In genomic region chr5:4816981-4817380, GRCm38 (mm10) we compare ENCODE assay signal across 20 mouse cellular contexts. TPM values are rescaled to one million over a fixed set of nuclear protein-coding genes. Genes with fewer than 3 reads are reported as not detected.
DNase-seq lines count a peak whose midpoint lies in the region; ATAC-seq and TF ChIP-seq lines count a peak whose summit lies in the region.
"Had no signal": no experiment of that assay in that cellular context is flagged by ENCODE, and none has a peak within 500 bp of the region (broad histone marks: within the 10 kb centered on the region; RNA-seq: fewer than 3 reads in every experiment).

No protein-coding gene starts in this region.

- peak; percentile 60 for DNase-seq in forebrain, embryonic 14.5 days (ENCODE audit: low spot score)
- DNase-seq in forebrain, embryonic 10.5 days (ENCODE audit: extremely low spot score, low spot score): no peak
- DNase-seq in heart, postnatal 0 days (ENCODE audit: low spot score): no peak
- no peak for DNase-seq in heart, postnatal 25 days (ENCODE audit: low spot score)
- DNase-seq in layer of hippocampus, adult 2 months (ENCODE audit: low spot score in 2 of 2): no peak
- DNase-seq in layer of hippocampus, adult 18-20 months (ENCODE audit: low spot score in 2 of 2): no peak
- peak; percentile 78 for DNase-seq in brain, embryonic 14.5 days (ENCODE audit: low read depth)
- DNase-seq: adrenal gland, postnatal 14 days; cerebellum, adult 11 months; cerebellum, adult 8-10 months; gastrocnemius, postnatal 14 days; kidney, adult 11 months; kidney, adult 9 months had no signal

- no peak overlapping the region for H3K27ac ChIP-seq in forebrain, embryonic 14.5 days (ENCODE audit: low read depth, low read length)
- H3K27ac ChIP-seq in forebrain, embryonic 10.5 days: no peak overlapping the region
- no peak overlapping the region for H3K27ac ChIP-seq in heart, postnatal 0 days (ENCODE audit: low read depth)
- H3K27ac ChIP-seq in layer of hippocampus, adult 2 months: no peak overlapping the region
- H3K27ac ChIP-seq: embryonic facial prominence, embryonic 10.5 days; forebrain, embryonic 15.5 days had no signal

- TF ChIP-seq EP300 in heart, postnatal 0 days (IDR thresholded peaks at IDR 0.05; ENCODE audit: low read depth): no peak

- H3K4me1 ChIP-seq in forebrain, embryonic 14.5 days (ENCODE audit: control insufficient read depth, insufficient read depth, low read length): peaks cover 30% of the 10 kb centered on the region
- H3K4me1 ChIP-seq in forebrain, embryonic 10.5 days: peaks cover 29% of the 10 kb centered on the region
- H3K4me1 ChIP-seq in heart, postnatal 0 days (ENCODE audit: control insufficient read depth, insufficient read depth): no peaks in the 10 kb centered on the region
- H3K4me1 ChIP-seq: heart, embryonic 12.5 days had no signal

- WGBS in forebrain, embryonic 14.5 days: 58% methylated on average over 5 of the region's 5 CpGs
- 86% methylated on average over 5 of the region's 5 CpGs for WGBS in forebrain, embryonic 10.5 days
- WGBS in heart, postnatal 0 days: 66% methylated on average over 5 of the region's 5 CpGs

- H3K9ac ChIP-seq in forebrain, embryonic 14.5 days (ENCODE audit: low read length): no peak overlapping the region
- H3K9ac ChIP-seq in heart, postnatal 0 days (replicated peaks; ENCODE audit: low read depth, low read length): no peak overlapping the region
- H3K9ac ChIP-seq: forebrain, embryonic 15.5 days; heart, embryonic 12.5 days had no signal

- no peaks in the 10 kb centered on the region for H3K9me3 ChIP-seq in forebrain, embryonic 14.5 days (replicated peaks; ENCODE audit: control insufficient read depth, low read length)
- no peaks in the 10 kb centered on the region for H3K9me3 ChIP-seq in forebrain, embryonic 10.5 days
- no peaks in the 10 kb centered on the region for H3K9me3 ChIP-seq in heart, postnatal 0 days (replicated peaks; ENCODE audit: control insufficient read depth, low read length)
- H3K9me3 ChIP-seq: embryonic facial prominence, embryonic 10.5 days; forebrain, embryonic 15.5 days; heart, embryonic 12.5 days had no signal

- no peaks in the 10 kb centered on the region for H3K27me3 ChIP-seq in forebrain, embryonic 14.5 days (replicated peaks; ENCODE audit: control insufficient read depth, insufficient read depth, low read length)
- no peaks in the 10 kb centered on the region for H3K27me3 ChIP-seq in forebrain, embryonic 10.5 days (ENCODE audit: poor library complexity, severe bottlenecking)
- no peaks in the 10 kb centered on the region for H3K27me3 ChIP-seq in heart, postnatal 0 days (ENCODE audit: control insufficient read depth, insufficient read depth, low read length)
- H3K27me3 ChIP-seq: CH12.LX; forebrain, embryonic 15.5 days; heart, embryonic 12.5 days; Patski had no signal

- no peak for ATAC-seq in forebrain, embryonic 14.5 days
- no peak for ATAC-seq in heart, postnatal 0 days (ENCODE audit: insufficient read depth, low read depth)
- ATAC-seq: activated CD4-positive, CD25-positive, alpha-beta regulatory T cell, adult 4 months; forebrain, embryonic 15.5 days; hindbrain, embryonic 16.5 days; Patski had no signal

- intact Hi-C loops in heart, postnatal 25 days (cut with DNase I): no loop called here

- H3K36me3 ChIP-seq in forebrain, embryonic 14.5 days (ENCODE audit: control insufficient read depth, insufficient read depth, low read length): no peaks in the 10 kb centered on the region
- H3K36me3 ChIP-seq in forebrain, embryonic 10.5 days (replicated peaks): no peaks in the 10 kb centered on the region
- no peaks in the 10 kb centered on the region for H3K36me3 ChIP-seq in heart, postnatal 0 days (replicated peaks; ENCODE audit: control insufficient read depth, insufficient read depth, low read length)
- H3K36me3 ChIP-seq: embryonic facial prominence, embryonic 10.5 days; forebrain, embryonic 15.5 days; heart, embryonic 12.5 days had no signal

- no peak overlapping the region for H3K4me2 ChIP-seq in forebrain, embryonic 14.5 days (ENCODE audit: low read length)
- no peak overlapping the region for H3K4me2 ChIP-seq in heart, postnatal 0 days (ENCODE audit: low read depth, low read length)
- H3K4me2 ChIP-seq: forebrain, embryonic 15.5 days; heart, embryonic 12.5 days had no signal

- peak; percentile 32 for TF ChIP-seq CTCF in heart, postnatal 0 days (IDR thresholded peaks at IDR 0.05; ENCODE audit: low read depth)
- TF ChIP-seq CTCF in layer of hippocampus, adult 2 months (conservative IDR thresholded peaks at IDR 0.05): peak; percentile 42
- no peak for TF ChIP-seq CTCF in brain, embryonic 14.5 days (IDR thresholded peaks at IDR 0.05; ENCODE audit: borderline replicate concordance, extremely low read depth, insufficient read depth, insufficient read length)

- TF ChIP-seq POLR2A in brain, embryonic 14.5 days (IDR thresholded peaks at IDR 0.05; ENCODE audit: borderline replicate concordance, extremely low read depth, insufficient read depth, insufficient read length, poor library complexity, severe bottlenecking): no peak

- no peak overlapping the region for H3K4me3 ChIP-seq in forebrain, embryonic 14.5 days (ENCODE audit: low read depth, low read length)
- H3K4me3 ChIP-seq in forebrain, embryonic 10.5 days: no peak overlapping the region
- no peak overlapping the region for H3K4me3 ChIP-seq in heart, postnatal 0 days (ENCODE audit: low read depth, low read length)
- H3K4me3 ChIP-seq in layer of hippocampus, adult 2 months: no peak overlapping the region
- H3K4me3 ChIP-seq: embryonic facial prominence, embryonic 10.5 days; forebrain, embryonic 15.5 days; heart, embryonic 12.5 days had no signal

RNA-seq across cellular contexts. Expression of gene Fzd1, which starts 59.1 kb away (rescaled TPM):
- polyA plus RNA-seq in forebrain, embryonic 14.5 days (2014; fragmentation: Nextera tagmentation; extraction: Ambion mirVana): 16.4 and 17.3 TPM in 2 replicates
- 13.5 and 13.9 TPM in 2 replicates for polyA plus RNA-seq in forebrain, embryonic 10.5 days (2016; fragmentation: Nextera tagmentation; extraction: Ambion mirVana)
- 31.8 and 40.2 TPM in 2 replicates for total RNA-seq in heart, postnatal 0 days (2014; rRNA removed; ENCODE audit: low replicate concordance)
- 6.1 and 7.9 TPM in 2 replicates for polyA plus RNA-seq in heart, postnatal 0 days (2015; fragmentation: Nextera tagmentation; extraction: Ambion mirVana)
- 10 to 100 TPM; 10.3 to 11.5 TPM for total RNA-seq in heart, postnatal 25 days (2021)
- total RNA-seq in layer of hippocampus, adult 2 months (2021): 1 to 10 TPM; 9.3 to 9.4 TPM
- total RNA-seq in layer of hippocampus, adult 18-20 months (2021): 10 to 100 TPM; 10.0 to 10.2 TPM
- polyA plus RNA-seq in brain, embryonic 14.5 days (2012; rRNA removed): 52.8 and 55.7 TPM in 2 replicates
- total RNA-seq: CH12.LX had no signal
- polyA plus RNA-seq: activated CD4-positive, CD25-positive, alpha-beta regulatory T cell, adult 4 months had no signal

Comparison
In these comparisons a context has a peak if more than half of its experiments do, and no peak if none do; other contexts are left out.
1. DNase-seq: peak in forebrain, embryonic 14.5 days (single experiment) and brain, embryonic 14.5 days (single experiment); none in forebrain, embryonic 10.5 days (single experiment), heart, postnatal 0 days (single experiment), heart, postnatal 25 days (single experiment), layer of hippocampus, adult 2 months (0 of 2) and layer of hippocampus, adult 18-20 months (0 of 2).